Mouse (Mus musculus): ENCODE results near the gene Artn.
A peak's percentile ranks its signal among the peaks of the same experiment; 100 is the strongest.

Artn gene

GRCm38 (mm10) chr4:117890750-117891149, 38.8 kb downstream of the Artn start:
- no peak for DNase-seq (ENCODE audit: extremely low spot score, low read depth, low spot score)

GRCm38 (mm10) chr4:117890031-117890430, 39.5 kb downstream of the Artn start:
- DNase-seq (ENCODE audit: extremely low spot score, low read depth, low spot score): no peak

- DNase-seq (ENCODE audit: extremely low spot score, low read depth, low spot score): no peak
These were observed 40.1 kb downstream of the Artn start for GRCm38 (mm10) chr4:117889471-117889870.

- no peak for DNase-seq (ENCODE audit: extremely low spot score, low read depth, low spot score)
These were observed 41.6 kb downstream of the Artn start for GRCm38 (mm10) chr4:117887920-117888319.

GRCm38 (mm10) chr4:117887133-117887532, 42.4 kb downstream of the Artn start, which contains the start of gene Atp6v0b:
TSS of gene Atp6v0b (minus strand) at chr4:117887333.
- peak; percentile 53 for DNase-seq (ENCODE audit: extremely low spot score, low read depth, low spot score)

- DNase-seq (ENCODE audit: extremely low spot score, low read depth, low spot score): no peak
These were observed 42.9 kb downstream of the Artn start for GRCm38 (mm10) chr4:117886644-117887043.

- DNase-seq (ENCODE audit: extremely low spot score, low read depth, low spot score): no peak
These were observed 43.6 kb downstream of the Artn start for GRCm38 (mm10) chr4:117885994-117886393.

GRCm38 (mm10) chr4:117885093-117885492, 44.5 kb downstream of the Artn start:
- DNase-seq (ENCODE audit: extremely low spot score, low read depth, low spot score): no peak

GRCm38 (mm10) chr4:117884146-117884545, 45.4 kb downstream of the Artn start:
- no peak for DNase-seq (ENCODE audit: extremely low spot score, low read depth, low spot score)

GRCm38 (mm10) chr4:117882701-117883691, 46.6 kb downstream of the Artn start, which contains the start of gene B4galt2:
TSS of gene B4galt2 (minus strand) at chr4:117883487.
- DNase-seq (ENCODE audit: extremely low spot score, low read depth, low spot score): no peak

GRCm38 (mm10) chr4:117878703-117879102, 50.9 kb downstream of the Artn start:
- DNase-seq (ENCODE audit: extremely low spot score, low read depth, low spot score): no peak

GRCm38 (mm10) chr4:117878301-117878700, 51.3 kb downstream of the Artn start:
- no peak for DNase-seq (ENCODE audit: extremely low spot score, low read depth, low spot score)
